Mouse (Mus musculus): ENCODE data around the gene Bri3bp. TPM values are rescaled to one million over a fixed set of nuclear protein-coding genes. Genes with fewer than 3 reads are reported as not detected.

The Bri3bp gene
- polyA plus RNA-seq, 2 experiments = 15.0 to 30.0 TPM

DNA sequence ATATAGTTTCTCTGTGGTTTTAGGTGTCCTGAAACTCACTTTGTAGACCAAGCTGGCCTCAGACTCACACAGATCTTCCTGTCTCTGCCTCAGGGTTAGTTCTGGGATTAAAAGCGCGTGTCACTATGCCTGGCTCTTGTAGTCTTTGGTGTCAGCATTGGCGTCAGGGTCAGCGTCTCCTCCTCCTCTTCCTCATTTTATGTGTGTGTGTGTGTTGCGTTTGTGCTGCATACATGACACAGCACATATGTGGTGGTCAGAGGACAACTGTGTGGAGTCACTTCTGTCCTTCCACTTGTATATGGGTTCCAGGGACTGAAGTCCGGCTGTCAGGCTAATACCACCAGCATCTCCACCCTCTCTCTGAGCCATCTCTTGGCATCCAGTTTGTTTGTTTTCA, 60.1 kb downstream of the Bri3bp start:
- no peak overlapping the region for H3K4me3 ChIP-seq (replicated peaks; ENCODE audit: low read length)
- H3K9me3 ChIP-seq (ENCODE audit: control insufficient read depth, low read length) = no peaks in the 10 kb centered on the region
- no peak overlapping the region for H3K9ac ChIP-seq (ENCODE audit: low read depth, low read length, severe bottlenecking)
- peaks cover 21% of the 10 kb centered on the region for H3K36me3 ChIP-seq (ENCODE audit: control insufficient read depth, insufficient read depth, low read length)
- WGBS = 93% methylated on average over 6 of the region's 6 CpGs
- no peaks in the 10 kb centered on the region for H3K27me3 ChIP-seq (ENCODE audit: control insufficient read depth, insufficient read depth, low read length)
- ATAC-seq (ENCODE audit: low FRiP score, low read depth) = no peak
- no peak overlapping the region for H3K27ac ChIP-seq (replicated peaks; ENCODE audit: low read depth, low read length)
- DNase-seq (ENCODE audit: low spot score) = no peak
- H3K4me2 ChIP-seq (replicated peaks; ENCODE audit: low read depth, low read length, severe bottlenecking) = no peak overlapping the region
- H3K4me1 ChIP-seq (ENCODE audit: control insufficient read depth, insufficient read depth, low read length) = no peaks in the 10 kb centered on the region
- TF ChIP-seq POLR2A (IDR thresholded peaks at IDR 0.05; ENCODE audit: borderline replicate concordance, extremely low read depth, insufficient read depth, insufficient read length) = no peak

DNA sequence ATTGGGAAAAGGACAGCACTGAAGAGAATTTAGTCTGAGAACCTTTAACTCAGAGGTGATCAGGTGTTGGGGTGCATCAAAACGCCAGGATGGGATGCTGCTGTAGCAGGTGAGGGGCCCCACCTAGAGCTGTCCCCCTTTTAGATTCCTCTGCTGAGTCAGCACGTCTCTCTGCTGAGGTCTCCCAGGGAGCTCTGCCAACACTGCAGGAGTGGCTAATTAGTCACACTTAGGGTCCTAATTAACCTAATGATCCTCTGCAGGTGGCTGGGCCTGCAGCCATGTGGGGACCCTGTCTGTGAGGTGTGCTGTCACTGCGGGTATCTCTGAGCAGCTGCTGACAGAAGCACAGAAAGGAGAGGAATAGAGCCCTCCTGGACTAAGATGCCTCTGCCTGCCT, 60.8 kb downstream of the Bri3bp start:
- H3K27ac ChIP-seq (replicated peaks; ENCODE audit: low read depth, low read length) = no peak overlapping the region
- no peak overlapping the region for H3K4me2 ChIP-seq (replicated peaks; ENCODE audit: low read depth, low read length, severe bottlenecking)
- no peak for TF ChIP-seq POLR2A (IDR thresholded peaks at IDR 0.05; ENCODE audit: borderline replicate concordance, extremely low read depth, insufficient read depth, insufficient read length)
- H3K9ac ChIP-seq (ENCODE audit: low read depth, low read length, severe bottlenecking) = no peak overlapping the region
- no peaks in the 10 kb centered on the region for H3K9me3 ChIP-seq (ENCODE audit: control insufficient read depth, low read length)
- H3K27me3 ChIP-seq (ENCODE audit: control insufficient read depth, insufficient read depth, low read length) = no peaks in the 10 kb centered on the region
- peaks cover 24% of the 10 kb centered on the region for H3K36me3 ChIP-seq (ENCODE audit: control insufficient read depth, insufficient read depth, low read length)
- WGBS = 49% methylated on average over 3 of the region's 3 CpGs
- H3K4me3 ChIP-seq (replicated peaks; ENCODE audit: low read length) = no peak overlapping the region
- H3K4me1 ChIP-seq (ENCODE audit: control insufficient read depth, insufficient read depth, low read length) = no peaks in the 10 kb centered on the region
- ATAC-seq (ENCODE audit: low FRiP score, low read depth) (no peak), DNase-seq (ENCODE audit: low spot score) (no peak)

GRCm38 (mm10) chr5:125503628-125504027, 62.3 kb downstream of the Bri3bp start:
- peaks cover 28% of the 10 kb centered on the region for H3K36me3 ChIP-seq (ENCODE audit: control insufficient read depth, insufficient read depth, low read length)
- DNase-seq (ENCODE audit: low spot score) (no peak), ATAC-seq (ENCODE audit: low FRiP score, low read depth) (no peak)
- no peak overlapping the region for H3K4me3 ChIP-seq (replicated peaks; ENCODE audit: low read length)
- no peak for TF ChIP-seq POLR2A (IDR thresholded peaks at IDR 0.05; ENCODE audit: borderline replicate concordance, extremely low read depth, insufficient read depth, insufficient read length)
- H3K4me1 ChIP-seq (ENCODE audit: control insufficient read depth, insufficient read depth, low read length) = no peaks in the 10 kb centered on the region
- H3K9ac ChIP-seq (ENCODE audit: low read depth, low read length, severe bottlenecking) = no peak overlapping the region
- WGBS = 85% methylated on average over 6 of the region's 6 CpGs
- no peak overlapping the region for H3K27ac ChIP-seq (replicated peaks; ENCODE audit: low read depth, low read length)
- no peaks in the 10 kb centered on the region for H3K9me3 ChIP-seq (ENCODE audit: control insufficient read depth, low read length)
- no peaks in the 10 kb centered on the region for H3K27me3 ChIP-seq (ENCODE audit: control insufficient read depth, insufficient read depth, low read length)
- no peak overlapping the region for H3K4me2 ChIP-seq (replicated peaks; ENCODE audit: low read depth, low read length, severe bottlenecking)

DNA sequence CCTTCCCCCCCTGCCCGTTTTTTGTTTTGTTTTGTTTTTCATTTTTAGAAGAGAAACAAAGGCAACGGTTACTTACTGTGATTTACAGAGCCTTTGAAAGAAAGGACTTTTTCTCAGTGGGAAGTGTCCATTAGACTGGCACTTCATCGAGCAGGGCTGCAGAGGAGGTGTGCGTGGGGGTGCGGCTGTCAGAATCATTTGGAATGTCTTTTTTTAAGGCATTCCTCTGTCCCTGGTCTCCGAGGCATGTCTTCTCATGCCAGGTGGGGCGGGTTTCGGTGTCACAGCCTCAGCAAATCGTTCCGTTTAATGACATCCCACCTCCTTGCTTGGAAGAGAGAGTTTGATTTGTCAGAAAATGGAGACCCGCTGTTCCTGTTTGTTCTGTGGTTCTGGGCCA, 63.3 kb downstream of the Bri3bp start:
- DNase-seq (ENCODE audit: low spot score) = no peak
- no peak overlapping the region for H3K4me2 ChIP-seq (replicated peaks; ENCODE audit: low read depth, low read length, severe bottlenecking)
- H3K4me1 ChIP-seq (ENCODE audit: control insufficient read depth, insufficient read depth, low read length) = no peaks in the 10 kb centered on the region
- no peak for ATAC-seq (ENCODE audit: low FRiP score, low read depth)
- no peaks in the 10 kb centered on the region for H3K27me3 ChIP-seq (ENCODE audit: control insufficient read depth, insufficient read depth, low read length)
- no peaks in the 10 kb centered on the region for H3K9me3 ChIP-seq (ENCODE audit: control insufficient read depth, low read length)
- TF ChIP-seq POLR2A (IDR thresholded peaks at IDR 0.05; ENCODE audit: borderline replicate concordance, extremely low read depth, insufficient read depth, insufficient read length) = no peak
- no peak overlapping the region for H3K27ac ChIP-seq (replicated peaks; ENCODE audit: low read depth, low read length)
- WGBS = 73% methylated on average over 11 of the region's 11 CpGs
- no peak overlapping the region for H3K9ac ChIP-seq (ENCODE audit: low read depth, low read length, severe bottlenecking)
- no peak overlapping the region for H3K4me3 ChIP-seq (replicated peaks; ENCODE audit: low read length)
- peaks cover 38% of the 10 kb centered on the region for H3K36me3 ChIP-seq (ENCODE audit: control insufficient read depth, insufficient read depth, low read length)

DNA sequence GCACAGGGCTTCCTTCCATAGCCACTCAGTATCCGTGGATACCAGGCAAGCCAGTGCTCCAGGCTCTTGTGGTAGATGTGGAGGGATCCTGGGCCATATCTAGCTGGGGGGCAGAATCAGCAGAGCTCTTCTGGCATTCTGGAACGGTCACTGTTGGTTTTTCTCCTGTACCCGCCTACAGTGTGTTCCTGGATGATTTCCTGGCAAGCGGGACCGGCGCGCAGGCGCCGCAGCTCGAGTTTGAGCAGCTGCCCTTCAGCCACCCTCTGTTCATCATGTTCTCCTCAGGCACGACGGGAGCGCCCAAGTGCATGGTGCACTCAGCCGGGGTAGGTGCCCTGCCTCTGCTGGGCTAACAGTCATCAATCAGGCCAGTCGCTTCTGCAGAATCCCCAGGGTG, 64.6 kb downstream of the Bri3bp start:
- DNase-seq (ENCODE audit: low spot score) (no peak), ATAC-seq (ENCODE audit: low FRiP score, low read depth) (no peak)
- H3K9ac ChIP-seq (ENCODE audit: low read depth, low read length, severe bottlenecking) = no peak overlapping the region
- H3K9me3 ChIP-seq (ENCODE audit: control insufficient read depth, low read length) = no peaks in the 10 kb centered on the region
- no peak overlapping the region for H3K4me2 ChIP-seq (replicated peaks; ENCODE audit: low read depth, low read length, severe bottlenecking)
- H3K27ac ChIP-seq (replicated peaks; ENCODE audit: low read depth, low read length) = no peak overlapping the region
- H3K4me1 ChIP-seq (ENCODE audit: control insufficient read depth, insufficient read depth, low read length) = no peaks in the 10 kb centered on the region
- H3K27me3 ChIP-seq (ENCODE audit: control insufficient read depth, insufficient read depth, low read length) = no peaks in the 10 kb centered on the region
- WGBS = 88% methylated on average over 15 of the region's 15 CpGs
- no peak overlapping the region for H3K4me3 ChIP-seq (replicated peaks; ENCODE audit: low read length)
- H3K36me3 ChIP-seq (ENCODE audit: control insufficient read depth, insufficient read depth, low read length) = peaks cover 49% of the 10 kb centered on the region
- no peak for TF ChIP-seq POLR2A (IDR thresholded peaks at IDR 0.05; ENCODE audit: borderline replicate concordance, extremely low read depth, insufficient read depth, insufficient read length)

DNA sequence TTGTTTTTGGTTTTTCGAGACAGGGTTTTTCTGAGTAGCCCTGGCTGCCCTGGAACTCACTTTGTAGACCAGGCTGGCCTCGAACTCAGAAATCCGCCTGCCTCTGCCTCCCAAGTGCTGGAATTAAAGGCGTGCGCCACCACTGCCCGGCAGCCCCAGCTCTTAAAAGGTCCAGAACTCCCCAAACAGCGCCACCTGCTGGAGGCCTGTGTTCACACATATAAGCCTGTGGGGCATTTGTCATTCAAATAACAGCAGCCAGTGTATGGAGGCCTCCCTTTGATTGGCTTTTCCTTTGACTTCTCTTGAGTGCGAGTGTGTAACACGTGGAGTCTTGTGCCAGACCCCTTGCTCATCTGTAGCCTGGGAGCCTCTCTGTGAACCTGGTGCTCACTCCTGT, 66.2 kb downstream of the Bri3bp start:
- no peaks in the 10 kb centered on the region for H3K9me3 ChIP-seq (ENCODE audit: control insufficient read depth, low read length)
- no peak for TF ChIP-seq POLR2A (IDR thresholded peaks at IDR 0.05; ENCODE audit: borderline replicate concordance, extremely low read depth, insufficient read depth, insufficient read length)
- no peak overlapping the region for H3K4me2 ChIP-seq (replicated peaks; ENCODE audit: low read depth, low read length, severe bottlenecking)
- no peak overlapping the region for H3K9ac ChIP-seq (ENCODE audit: low read depth, low read length, severe bottlenecking)
- ATAC-seq (ENCODE audit: low FRiP score, low read depth) (no peak), DNase-seq (ENCODE audit: low spot score) (no peak)
- H3K4me3 ChIP-seq (replicated peaks; ENCODE audit: low read length) = no peak overlapping the region
- WGBS = 94% methylated on average over 9 of the region's 9 CpGs
- H3K36me3 ChIP-seq (ENCODE audit: control insufficient read depth, insufficient read depth, low read length) = peaks cover 59% of the 10 kb centered on the region
- H3K27me3 ChIP-seq (ENCODE audit: control insufficient read depth, insufficient read depth, low read length) = no peaks in the 10 kb centered on the region
- no peaks in the 10 kb centered on the region for H3K4me1 ChIP-seq (ENCODE audit: control insufficient read depth, insufficient read depth, low read length)
- H3K27ac ChIP-seq (replicated peaks; ENCODE audit: low read depth, low read length) = no peak overlapping the region
